Mouse (Mus musculus) liver, embryonic 14.5 days (tissue): ENCODE data around the gene Ccr9.
"Not testable (repeated sequence)": the region's sequence is repeated elsewhere in the genome, so short reads cannot be mapped to it uniquely, and the experiment has no call there.

ENCODE experiments used
- CTCF ChIP-seq: IDR thresholded peaks from 2 replicates; pipeline ENCODE4 v1.5.1; 2016; ENCODE audit warnings: antibody characterized with exemption, low read depth, control low read depth
- EP300 ChIP-seq: IDR thresholded peaks from 2 replicates; pipeline ENCODE4 v1.6.1; 2016; ENCODE audit warnings: antibody characterized with exemption, low read depth

GRCm38 (mm10) chr9:123749687-123750086, 71.4 kb downstream of the Ccr9 start:
- TF ChIP-seq CTCF, EP300: not testable (repeated sequence)
